Mouse (Mus musculus) kidney, postnatal 25 days (tissue): Measurements from ENCODE around the gene Steap3.
"Not testable (repeated sequence)": the region's sequence is repeated elsewhere in the genome, so short reads cannot be mapped to it uniquely, and the experiment has no call there.

ENCODE experiments used
- DNase-seq, 2 experiments: peaks; one replicate each; pipeline ENCODE4 v3.0.0; 2021; ENCODE audit warnings: mixed read lengths in 2 of 2

The Steap3 gene

GRCm38 (mm10) chr1:120272605-120273004 lies at the start of gene Steap3:
Steap3 (minus strand) TSS chr1:120272705.
- DNase-seq = no peak

DNA sequence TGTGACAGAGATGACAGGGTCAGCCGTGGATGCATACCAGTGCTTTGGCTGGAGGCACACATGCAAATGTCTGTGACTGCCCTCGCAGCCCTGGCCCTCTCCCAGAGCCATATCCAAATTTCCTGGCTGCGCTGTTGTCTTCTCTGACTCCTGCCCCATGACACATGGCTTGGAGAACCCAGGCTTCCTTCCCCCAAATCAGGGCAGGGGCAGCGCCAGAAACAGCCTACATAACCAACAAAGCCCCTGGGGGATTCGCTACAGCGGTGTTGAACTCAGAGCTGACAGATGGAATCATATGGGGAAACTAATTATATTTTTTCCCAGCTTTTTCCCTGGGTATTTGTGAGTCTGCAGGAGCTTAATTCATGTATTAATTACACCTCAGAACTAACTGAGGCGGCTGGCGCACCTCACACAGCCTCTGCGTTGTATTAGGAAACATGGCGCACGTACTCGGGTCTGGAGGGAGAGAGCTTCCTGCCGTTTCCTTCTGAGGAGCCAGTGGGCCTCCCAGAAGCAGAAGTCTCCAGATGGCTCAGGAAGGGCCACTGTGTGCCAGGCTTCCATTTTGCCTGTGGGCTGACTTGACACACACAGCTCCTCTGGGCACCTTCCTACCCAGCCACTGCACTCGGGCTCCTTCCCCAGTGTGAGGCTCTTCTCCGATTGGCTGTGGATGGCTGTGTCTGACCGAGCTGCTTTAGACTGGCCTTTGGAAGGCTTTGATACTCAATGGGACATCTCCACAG lies 48.9 kb upstream of the Steap3 start:
- DNase-seq = peak in 1 of 2 experiments; percentile 20

DNA sequence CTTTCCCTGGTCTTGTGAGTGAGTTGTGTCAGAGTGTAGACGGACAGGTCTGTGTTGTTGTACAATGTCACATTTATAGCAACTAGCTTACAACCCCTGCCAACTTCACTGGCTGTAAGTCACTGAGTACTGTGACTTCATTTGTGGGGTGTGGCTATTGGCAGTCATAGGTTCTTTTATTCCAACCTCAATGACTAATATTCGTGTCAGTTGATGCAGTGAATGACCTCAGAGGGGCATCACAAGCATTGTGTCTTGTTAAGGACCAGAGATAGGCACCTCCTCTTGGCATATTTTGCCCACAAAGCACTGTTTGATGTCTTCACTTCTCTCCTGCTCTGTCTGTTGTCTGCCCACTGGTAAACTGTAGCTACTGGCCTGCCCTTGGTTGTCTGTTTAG lies 33.3 kb upstream of the Steap3 start:
- DNase-seq = no peak

DNA sequence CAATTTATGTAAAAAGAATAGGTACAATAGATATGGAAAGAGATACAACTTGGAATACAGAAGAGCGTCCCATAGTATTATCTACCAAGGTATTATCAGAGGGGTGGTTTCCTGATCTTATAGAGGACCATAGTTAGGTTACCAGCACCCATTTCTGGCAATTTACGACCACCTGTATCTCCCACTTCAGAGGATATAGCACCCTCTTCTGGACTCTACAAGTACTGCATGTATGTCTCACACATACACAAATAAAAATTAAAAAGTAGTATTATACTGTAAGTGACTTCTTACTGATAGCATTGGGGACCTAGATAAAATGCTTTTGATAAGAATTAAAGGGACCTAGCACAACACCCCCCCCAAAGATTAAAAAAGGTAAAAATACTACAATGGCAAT lies 24.4 kb upstream of the Steap3 start:
- no peak for DNase-seq

- no peak for DNase-seq
Observed at GRCm38 (mm10) chr1:120293803-120294202, 21.3 kb upstream of the Steap3 start.

GRCm38 (mm10) chr1:120291709-120292108 lies 19.2 kb upstream of the Steap3 start:
- no peak for DNase-seq

DNA sequence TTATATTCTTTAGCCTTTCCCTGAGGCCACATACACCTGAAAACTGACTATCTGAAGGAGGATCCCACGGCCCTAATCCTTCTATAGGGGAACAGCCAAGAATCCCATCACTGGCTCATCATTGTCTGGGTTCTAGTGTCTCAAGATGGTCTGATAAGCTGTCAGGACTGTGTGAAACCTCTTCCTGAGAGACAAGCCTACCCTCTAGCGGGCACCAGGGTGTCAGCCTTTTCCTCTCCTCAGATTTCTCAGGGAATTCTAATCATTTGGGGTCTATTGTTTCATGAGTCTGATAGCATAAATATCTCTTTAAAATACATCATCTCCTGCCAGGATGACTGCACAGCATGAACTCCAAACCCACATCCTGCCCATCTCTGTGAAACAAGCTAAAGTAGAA lies 17.3 kb upstream of the Steap3 start:
- no peak for DNase-seq

DNA sequence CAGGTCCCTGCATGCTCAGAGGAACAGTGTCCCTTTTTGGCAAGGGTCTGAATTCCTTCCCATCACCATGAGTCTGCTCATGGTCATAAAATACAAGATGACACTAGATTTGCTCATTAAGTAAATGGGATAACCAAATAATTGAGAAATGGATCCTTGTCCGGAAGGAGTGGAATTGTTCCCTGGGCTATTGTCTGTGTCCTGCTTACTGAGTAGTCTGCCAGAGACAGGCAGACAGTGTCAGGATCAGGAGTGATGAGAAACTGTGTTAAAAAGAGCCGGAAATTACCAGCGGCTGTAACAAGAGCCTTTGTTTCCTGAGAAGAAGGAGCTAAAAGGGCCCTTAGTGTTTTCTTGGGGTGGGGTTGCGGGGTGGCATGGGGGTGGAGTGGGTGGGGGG lies 15.2 kb upstream of the Steap3 start:
- no peak for DNase-seq

DNA sequence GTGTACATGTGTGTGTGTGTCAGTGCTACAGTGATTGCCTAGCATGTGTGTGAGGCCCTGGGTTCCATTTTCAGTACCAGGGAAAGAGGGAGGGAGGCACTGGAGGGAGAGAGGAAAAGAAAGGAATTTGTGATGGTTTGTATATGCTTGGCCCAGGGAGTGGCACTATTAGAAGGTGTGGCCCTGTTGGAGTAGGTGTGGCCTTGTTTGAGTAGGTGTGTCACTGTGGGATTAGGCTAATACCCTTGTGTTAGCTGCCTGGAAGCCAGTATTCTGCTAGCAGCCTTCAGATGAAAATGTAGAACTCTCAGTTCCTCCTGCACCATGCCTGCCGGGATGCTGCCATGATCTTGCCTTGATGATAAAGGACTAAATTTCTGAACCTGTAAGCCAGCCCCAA lies 3.6 kb upstream of the Steap3 start:
- DNase-seq = not testable (repeated sequence)

DNA sequence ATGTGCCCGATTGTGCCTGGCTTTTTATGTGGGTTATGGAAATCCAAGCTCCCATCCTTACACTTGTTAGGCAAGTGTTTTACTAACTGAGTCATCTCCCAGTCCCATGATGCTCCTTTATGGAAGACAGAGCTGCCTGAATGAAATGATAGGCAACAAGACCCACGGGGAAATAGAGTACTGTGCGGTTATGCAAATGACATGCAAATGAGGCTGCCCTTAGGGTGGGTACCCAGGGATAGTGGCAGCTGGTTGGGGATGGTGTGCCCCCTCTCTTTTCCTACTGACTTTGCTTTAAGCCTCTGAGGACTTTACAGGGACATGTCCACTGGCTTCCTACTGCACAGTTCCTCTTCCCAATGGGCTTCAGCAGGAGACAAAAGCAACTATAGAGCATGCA lies 2.7 kb upstream of the Steap3 start:
- no peak for DNase-seq

DNA sequence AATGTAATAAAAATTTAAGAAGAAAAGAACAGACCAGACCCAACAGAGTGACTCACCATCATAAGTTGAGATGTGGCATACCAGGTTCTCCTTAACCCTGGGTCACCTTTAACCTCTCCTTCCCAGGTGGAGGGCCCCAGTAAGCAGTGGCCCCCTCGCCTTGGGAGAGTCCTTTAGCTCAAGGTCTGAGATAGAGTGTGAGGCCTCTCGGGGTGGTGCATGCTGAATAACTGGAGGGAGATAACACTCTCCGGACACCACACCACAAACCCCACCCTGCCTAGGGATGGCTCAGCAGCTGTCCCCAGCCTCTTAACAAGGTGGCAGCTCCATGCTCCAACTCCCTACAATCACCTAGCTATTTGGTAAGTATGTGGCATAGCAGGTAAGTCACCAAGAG lies 1.6 kb downstream of the Steap3 start:
- no peak for DNase-seq

DNA sequence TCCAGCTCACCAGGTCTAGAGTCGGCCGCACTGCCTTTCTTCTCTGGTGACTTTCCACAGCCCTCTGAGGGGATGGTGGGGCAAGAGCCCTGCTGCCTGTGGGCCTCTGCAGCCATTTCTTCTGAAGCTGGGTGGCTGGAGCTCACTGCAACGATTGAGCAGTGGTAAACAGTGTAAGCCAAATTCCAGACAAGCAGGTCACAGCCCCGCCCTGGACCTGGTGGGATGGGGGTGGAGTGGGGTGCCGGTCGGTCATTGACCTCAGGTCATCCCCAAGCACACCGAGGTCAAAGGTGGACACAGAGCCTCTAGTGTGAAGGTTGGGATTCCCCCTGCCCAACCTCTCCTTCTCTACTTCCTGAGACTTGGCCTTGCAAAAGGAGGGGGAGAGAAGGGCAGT lies 2.4 kb downstream of the Steap3 start:
- no peak for DNase-seq

- no peak for DNase-seq
Observed at GRCm38 (mm10) chr1:120267631-120268030, 4.9 kb downstream of the Steap3 start.

- no peak for DNase-seq
Observed at GRCm38 (mm10) chr1:120266460-120266859, 6.0 kb downstream of the Steap3 start.

DNA sequence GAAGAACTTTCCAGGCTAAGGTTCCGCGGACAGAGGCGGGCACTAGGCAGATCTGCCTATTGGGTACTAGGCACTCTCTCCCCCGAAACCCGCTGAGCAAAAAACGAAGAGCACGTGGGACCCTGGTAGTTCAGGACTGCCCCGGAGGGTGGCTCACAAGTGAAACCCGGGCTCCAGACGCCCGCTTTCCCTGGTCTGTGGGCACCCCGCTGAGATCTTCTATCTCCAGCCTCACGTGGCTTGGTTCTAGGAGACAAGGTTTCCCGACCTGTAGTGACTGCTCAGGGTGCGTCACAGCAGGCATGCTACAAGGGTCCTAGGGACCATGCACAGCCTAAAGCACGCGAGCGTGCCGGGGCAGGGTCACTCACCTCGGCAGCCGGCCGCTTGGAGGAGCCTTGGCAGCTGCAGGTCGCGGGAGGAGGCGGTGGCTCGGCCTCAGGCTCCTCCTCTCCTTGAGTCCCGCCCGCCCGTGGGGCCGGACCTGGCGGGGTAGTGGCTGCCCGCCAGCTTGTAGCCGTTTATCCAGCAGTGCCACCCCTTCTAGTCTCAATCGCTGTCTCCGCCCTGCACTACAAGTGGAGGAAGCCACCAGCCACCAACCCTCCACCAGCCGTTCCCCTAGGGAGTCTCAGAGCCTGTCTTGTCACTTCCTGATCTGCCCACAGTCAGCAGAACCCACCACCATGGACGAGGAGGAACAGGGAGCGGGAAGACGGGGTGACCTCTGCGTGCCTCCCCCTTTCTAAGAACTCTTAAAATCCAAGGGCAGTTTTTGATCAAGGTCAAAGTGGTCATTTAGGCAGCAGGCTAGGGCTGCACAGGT lies 7.4 kb downstream of the Steap3 start:
- DNase-seq = peak; percentile 90 to 96

DNA sequence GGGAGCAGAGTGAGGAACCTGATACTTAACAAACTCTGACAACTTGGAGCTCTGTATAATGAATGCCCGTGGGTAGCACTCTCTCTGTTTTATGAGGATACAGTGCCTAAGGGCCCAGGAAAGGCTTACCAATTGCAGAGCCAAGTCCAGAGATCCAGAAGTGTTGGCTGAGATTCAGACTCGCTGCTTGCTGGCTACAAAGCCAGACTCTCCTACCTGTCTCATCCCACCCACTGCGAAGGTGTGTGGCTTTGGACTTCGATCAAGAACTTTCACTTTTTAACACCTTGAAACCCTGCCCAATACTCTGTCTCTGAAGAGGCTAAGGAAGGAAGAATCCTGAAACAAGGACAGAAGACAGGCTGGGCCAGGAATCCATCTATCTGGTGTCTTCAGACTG lies 9.3 kb downstream of the Steap3 start:
- peak; percentile 42 to 58 for DNase-seq

DNA sequence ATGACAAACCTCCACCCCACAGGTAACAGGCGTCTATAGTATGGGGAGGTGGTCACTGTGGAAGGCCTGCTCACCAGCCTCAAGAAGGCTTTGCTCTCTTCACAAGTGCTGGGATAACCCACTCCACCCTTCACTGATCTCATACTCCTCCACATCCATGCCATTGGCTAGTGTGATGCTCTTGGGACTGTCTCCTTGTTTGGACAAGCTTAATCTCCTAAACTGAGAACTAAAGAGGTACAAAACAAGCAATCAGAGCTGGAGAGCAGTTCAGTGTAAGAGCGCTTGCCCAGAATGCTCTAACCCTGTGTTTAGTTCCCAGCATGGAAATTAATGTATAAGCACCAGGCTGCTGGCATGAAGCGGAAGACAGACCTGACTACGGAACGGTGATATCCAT lies 11.3 kb downstream of the Steap3 start:
- no peak for DNase-seq

GRCm38 (mm10) chr1:120259249-120259648 lies 13.3 kb downstream of the Steap3 start:
- no peak for DNase-seq

GRCm38 (mm10) chr1:120258744-120259143 lies 13.8 kb downstream of the Steap3 start:
- no peak for DNase-seq

GRCm38 (mm10) chr1:120258245-120258644 lies 14.3 kb downstream of the Steap3 start:
- DNase-seq = no peak

DNA sequence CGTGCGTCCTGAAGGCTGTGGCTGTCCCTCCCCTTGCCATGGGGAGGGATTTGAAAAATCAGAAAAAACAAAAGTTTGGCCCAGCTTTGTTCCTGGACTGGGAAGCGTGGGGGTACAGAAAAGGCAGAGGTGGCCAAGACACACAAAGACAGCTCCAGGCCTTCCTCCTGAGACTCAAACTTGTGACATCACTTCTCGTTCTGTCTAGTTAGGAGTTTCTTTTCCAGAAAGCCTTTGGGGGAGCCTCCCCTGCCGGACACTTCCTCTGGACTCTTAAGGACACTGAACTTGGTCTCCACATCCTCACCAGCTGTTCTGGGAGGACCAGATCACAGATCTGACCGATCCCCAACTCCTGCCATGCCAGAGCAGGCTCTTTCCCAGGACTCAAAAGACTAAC lies 18.8 kb downstream of the Steap3 start:
- DNase-seq = no peak

GRCm38 (mm10) chr1:120252519-120253160 lies 19.9 kb downstream of the Steap3 start:
- no peak for DNase-seq

- no peak for DNase-seq
Observed at GRCm38 (mm10) chr1:120251193-120251592, 21.3 kb downstream of the Steap3 start.

- DNase-seq = no peak
Observed at GRCm38 (mm10) chr1:120250586-120250985, 21.9 kb downstream of the Steap3 start.
